Mouse (Mus musculus) lung, adult 2 months (tissue): ENCODE measurements around the gene Timm8a2.

ENCODE experiments used
- CTCF ChIP-seq: fragments of 200-500 bp; IDR thresholded peaks from 2 replicates; pipeline ENCODE4 v1.5.1; 2011; ENCODE audit warnings: mild to moderate bottlenecking, low read length, control low read depth; ENCODE audit not compliant: insufficient read depth
- POLR2A ChIP-seq: fragments of 200-500 bp; IDR thresholded peaks from 2 replicates; pipeline ENCODE4 v1.6.1; 2011; ENCODE audit warnings: low read depth, mild to moderate bottlenecking, control low read depth, low read length, borderline replicate concordance; ENCODE audit errors: extremely low read depth

DNA sequence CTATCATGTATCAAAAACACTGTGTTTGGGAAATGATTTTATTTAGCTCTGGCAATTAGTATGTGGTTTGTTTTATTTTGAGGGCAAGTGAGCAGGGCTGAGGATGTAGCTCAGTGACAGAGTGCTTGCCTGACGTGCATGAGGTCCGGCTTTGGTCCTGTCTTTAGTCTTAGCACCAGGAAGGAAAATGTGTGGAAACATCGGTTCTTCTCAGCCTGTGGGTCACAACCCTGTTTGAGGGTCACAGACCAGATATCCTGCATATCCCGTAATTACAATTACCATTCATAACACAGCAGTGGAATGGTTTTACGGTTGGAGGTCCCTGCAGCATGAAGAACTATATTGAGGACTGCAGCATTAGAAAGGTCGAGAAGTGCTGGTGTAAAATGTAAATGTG, 48.4 kb upstream of the Timm8a2 start:
- TF ChIP-seq POLR2A, result no peak
- TF ChIP-seq CTCF, result no peak
